Mouse (Mus musculus): ENCODE measurements around the gene Zfp652.

GRCm38 (mm10) chr11:95686031-95686430 lies 26.4 kb upstream of the Zfp652 start:
- peak; percentile 66; the same call in 1 of the 2 replicates for TF ChIP-seq CTCF (IDR thresholded peaks at IDR 0.05; ENCODE audit: insufficient read depth, low read depth, low read length)
- no peak for TF ChIP-seq POLR2A (IDR thresholded peaks at IDR 0.05; ENCODE audit: insufficient read depth, low read depth, low read length)
